Mouse (Mus musculus) cerebral cortex, adult 2 months (tissue): ENCODE measurements around the gene Lrrc49.

Experiments used
- WGBS: fragments of 180-500 bp; shearing (Covaris S2); methylation state at CpG from one replicate; pipeline ENCODE4 v1.1.7; 2018; 5-methylcytosine and 5-hydroxymethylcytosine counted together

Lrrc49 gene

DNA sequence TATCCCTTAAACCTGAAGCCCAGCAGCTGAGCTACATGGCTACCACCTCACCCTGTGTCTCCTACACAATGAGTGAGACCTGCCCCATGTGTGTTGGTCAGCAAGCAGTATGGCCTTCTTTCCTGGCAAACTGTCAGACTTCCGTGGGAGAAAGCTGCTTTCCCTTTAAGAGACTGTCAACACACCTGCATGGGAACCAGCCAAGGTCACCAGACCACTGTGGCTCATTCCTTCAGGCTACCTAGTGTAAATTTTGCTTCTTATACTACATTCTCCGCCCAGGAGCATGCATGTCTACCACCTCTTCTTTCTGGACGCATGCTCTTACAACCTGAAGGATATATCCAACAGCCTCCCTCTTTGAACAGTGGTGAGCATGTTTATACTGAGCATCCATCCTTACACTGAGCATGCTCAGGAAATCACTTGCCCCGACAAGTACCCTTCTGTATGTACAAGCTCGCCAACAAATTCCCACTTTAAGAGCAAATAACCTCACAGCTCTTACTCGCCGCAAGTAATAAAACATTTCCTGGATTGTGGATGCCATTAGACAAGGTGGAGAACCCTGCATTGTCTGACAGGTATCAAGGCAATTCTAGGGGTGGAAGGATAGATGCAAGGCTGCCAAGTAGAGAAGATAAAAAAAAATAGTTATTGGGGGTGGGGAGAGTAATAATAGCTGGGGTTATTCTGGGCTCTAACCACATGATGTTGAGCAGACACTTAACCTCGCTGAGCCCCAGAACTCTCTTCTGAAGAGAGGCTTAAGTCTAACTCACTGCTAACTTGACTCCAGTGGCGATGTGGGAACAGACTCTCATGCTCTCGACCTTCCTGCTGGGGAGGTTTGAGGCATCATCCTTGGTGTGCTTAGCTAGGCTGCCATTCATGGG lies 158.4 kb downstream of the Lrrc49 start:
- 90% methylated on average over 10 of the region's 10 CpGs for WGBS

DNA sequence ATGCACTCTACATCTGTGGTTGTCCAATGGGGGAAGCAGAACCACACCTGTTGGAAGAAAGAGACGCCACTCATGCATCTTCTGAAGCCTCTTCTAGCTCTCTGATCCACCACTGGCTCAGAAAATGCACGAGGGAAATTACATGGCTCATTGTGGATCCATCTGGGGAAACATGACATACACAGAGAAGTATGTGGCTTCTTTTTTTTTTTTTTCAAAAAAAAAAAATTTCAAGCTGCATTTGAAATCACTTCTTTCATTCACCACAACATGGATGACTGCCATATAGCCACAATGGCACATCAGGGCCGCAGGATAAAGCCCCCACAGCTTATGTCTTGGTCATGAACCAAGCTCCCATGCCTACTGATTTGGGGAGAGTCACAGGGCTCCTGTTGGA lies 159.7 kb downstream of the Lrrc49 start:
- WGBS = 80% methylated on average over 3 of the region's 3 CpGs

DNA sequence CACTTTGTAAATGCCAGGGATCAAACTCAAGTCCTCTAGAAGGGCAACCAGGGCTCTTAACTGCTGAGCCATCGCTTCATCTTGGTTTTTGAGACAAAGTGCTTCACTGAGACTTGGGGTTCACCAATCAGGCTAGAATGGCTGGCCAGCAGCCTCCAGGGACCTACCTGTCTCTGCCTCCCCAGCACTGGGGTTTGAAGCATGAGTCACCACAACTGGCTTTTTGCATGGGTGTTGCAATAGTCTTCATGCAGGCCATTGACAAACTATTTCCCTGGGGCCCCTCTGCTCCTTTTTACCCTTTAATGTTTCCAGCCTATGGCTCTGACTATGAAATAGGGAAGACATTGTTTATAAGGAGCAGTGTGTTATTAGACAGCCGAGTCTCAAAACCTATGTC lies 160.1 kb downstream of the Lrrc49 start:
- WGBS = 94% methylated on average over 2 of the region's 2 CpGs

- 82% methylated on average over 5 of the region's 5 CpGs for WGBS
Measured at GRCm38 (mm10) chr9:60527051-60527450, 160.9 kb downstream of the Lrrc49 start.

DNA sequence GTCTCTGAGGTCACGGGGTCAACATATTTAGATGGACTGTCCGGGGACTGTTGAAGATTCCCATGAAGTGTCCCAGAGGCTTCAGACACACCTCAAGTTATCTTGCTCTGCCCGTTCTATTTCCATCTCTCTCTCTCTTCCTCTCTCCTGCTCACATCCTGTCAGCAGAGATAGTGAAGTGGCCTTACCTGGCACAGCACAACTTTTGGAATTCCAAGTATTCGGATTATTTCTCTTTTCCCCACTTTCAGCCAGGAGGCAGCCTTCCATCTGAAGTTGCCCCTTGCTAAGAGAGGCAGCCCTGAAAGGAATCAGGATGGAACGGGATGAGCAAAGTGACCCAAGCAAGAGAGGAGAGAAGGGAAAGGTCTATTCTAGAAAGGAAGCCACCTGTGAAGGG lies 161.8 kb downstream of the Lrrc49 start:
- WGBS = 83% methylated on average over 5 of the region's 5 CpGs

GRCm38 (mm10) chr9:60521806-60522264 lies 166.1 kb downstream of the Lrrc49 start, which contains the start of gene Thsd4:
TSS of gene Thsd4 (minus strand) at chr9:60522046.
- 2% methylated on average over 51 of the region's 51 CpGs for WGBS

- 81% methylated on average over 5 of the region's 5 CpGs for WGBS
Measured at GRCm38 (mm10) chr9:60521143-60521542, 166.8 kb downstream of the Lrrc49 start.

GRCm38 (mm10) chr9:60519601-60520000 lies 168.4 kb downstream of the Lrrc49 start:
- WGBS = 80% methylated on average over 3 of the region's 3 CpGs
